18 mouse cellular contexts compared by ENCODE assay signal in genomic region chr11:110889354-110890151, GRCm38 (mm10).
"Had no signal": no experiment of that assay in that cellular context is flagged by ENCODE, and none has a peak within 500 bp of the region (broad histone marks: within the 10 kb centered on the region; RNA-seq: fewer than 3 reads in every experiment).

No protein-coding gene starts in this region.

- H3K9me3 ChIP-seq: midbrain, embryonic 10.5 days; midbrain, embryonic 12.5 days; neural tube, embryonic 13.5 days; neural tube, embryonic 15.5 days had no signal

- H3K4me3 ChIP-seq: midbrain, embryonic 10.5 days; midbrain, embryonic 12.5 days; myocyte; neural tube, embryonic 13.5 days; neural tube, embryonic 15.5 days had no signal

- H3K36me3 ChIP-seq: midbrain, embryonic 10.5 days; midbrain, embryonic 12.5 days; neural tube, embryonic 13.5 days; neural tube, embryonic 15.5 days had no signal

- H3K27ac ChIP-seq: liver, embryonic 14.5 days; midbrain, embryonic 10.5 days; midbrain, embryonic 12.5 days; neural tube, embryonic 13.5 days; neural tube, embryonic 15.5 days had no signal

- H3K4me1 ChIP-seq: midbrain, embryonic 10.5 days; midbrain, embryonic 12.5 days; neural tube, embryonic 13.5 days; neural tube, embryonic 15.5 days had no signal

- ATAC-seq: midbrain, embryonic 16.5 days had no signal

- H3K4me2 ChIP-seq: midbrain, embryonic 12.5 days; neural tube, embryonic 13.5 days; neural tube, embryonic 15.5 days had no signal

- H3K27me3 ChIP-seq: midbrain, embryonic 12.5 days; neural tube, embryonic 13.5 days; neural tube, embryonic 15.5 days had no signal

- H3K9ac ChIP-seq: liver, embryonic 14.5 days; midbrain, embryonic 12.5 days; neural tube, embryonic 13.5 days; neural tube, embryonic 15.5 days had no signal

- DNase-seq: lung, adult 18-20 months; lung, postnatal 4 days; midbrain, embryonic 14.5 days; retina, postnatal 1 day; right cerebral cortex, adult 18-20 months; right cerebral cortex, postnatal 25 days; right cerebral cortex, postnatal 4 days; spleen, adult 18-20 months; thymus, adult 18-20 months; thymus, postnatal 14 days; thymus, postnatal 36 days had no signal
